Mouse (Mus musculus) mouse trophoblast stem cell (cell line): Measurements from ENCODE around the gene Pithd1.

Experiments
- in situ Hi-C, 2 experiments: fragments of 300-500 bp; cut with MseI, MboI; formaldehyde crosslinking; loops; 2 replicates in 1 of 2; 3 replicates in 1 of 2; pipeline ENCODE4 v1.15.1; 2025

Pithd1 gene

GRCm38 (mm10) chr4:135986943-135987710, at the start of gene Pithd1:
TSS of gene Pithd1 (minus strand) at chr4:135987264.
- in situ Hi-C loops = no loop called here

- in situ Hi-C loops = no loop called here
Measured at GRCm38 (mm10) chr4:136035078-136035477, 48.0 kb upstream of the Pithd1 start.

- in situ Hi-C loops = no loop called here
Measured at GRCm38 (mm10) chr4:136033231-136033630, 46.2 kb upstream of the Pithd1 start.

GRCm38 (mm10) chr4:136030968-136031909, 44.2 kb upstream of the Pithd1 start:
- in situ Hi-C loops = no loop called here

- in situ Hi-C loops = no loop called here
Measured at GRCm38 (mm10) chr4:136028689-136029088, 41.6 kb upstream of the Pithd1 start.

- in situ Hi-C loops = no loop called here
Measured at GRCm38 (mm10) chr4:136028132-136028564, 41.1 kb upstream of the Pithd1 start.

- in situ Hi-C loops = no loop called here
Measured at GRCm38 (mm10) chr4:136027416-136028131, 40.5 kb upstream of the Pithd1 start.

- in situ Hi-C loops = no loop called here
Measured at GRCm38 (mm10) chr4:136025350-136025749, 38.3 kb upstream of the Pithd1 start.

- in situ Hi-C loops = no loop called here
Measured at GRCm38 (mm10) chr4:136022924-136023323, 35.9 kb upstream of the Pithd1 start.

- in situ Hi-C loops = no loop called here
Measured at GRCm38 (mm10) chr4:136021549-136022047, 34.5 kb upstream of the Pithd1 start, which contains the start of gene Eloa. TSS of gene Eloa (minus strand) at chr4:136021763.

- in situ Hi-C loops = no loop called here
Measured at GRCm38 (mm10) chr4:136020743-136021548, 33.9 kb upstream of the Pithd1 start.

- in situ Hi-C loops = no loop called here
Measured at GRCm38 (mm10) chr4:136016059-136016602, 29.1 kb upstream of the Pithd1 start.

GRCm38 (mm10) chr4:136010586-136010985, 23.5 kb upstream of the Pithd1 start:
- in situ Hi-C loops = no loop called here

GRCm38 (mm10) chr4:136008782-136009447, 21.9 kb upstream of the Pithd1 start:
- in situ Hi-C loops = no loop called here

- in situ Hi-C loops = no loop called here
Measured at GRCm38 (mm10) chr4:136006821-136007220, 19.8 kb upstream of the Pithd1 start.

- in situ Hi-C loops = no loop called here
Measured at GRCm38 (mm10) chr4:136004921-136005320, 17.9 kb upstream of the Pithd1 start.

- in situ Hi-C loops = no loop called here
Measured at GRCm38 (mm10) chr4:136004107-136004675, 17.1 kb upstream of the Pithd1 start.

GRCm38 (mm10) chr4:135995118-135995517, 8.1 kb upstream of the Pithd1 start:
- in situ Hi-C loops = no loop called here

GRCm38 (mm10) chr4:135993941-135994340, 6.9 kb upstream of the Pithd1 start:
- in situ Hi-C loops = no loop called here
